Mouse (Mus musculus): ENCODE results near the gene Dnase1.

GRCm38 (mm10) chr16:4021241-4021640, 15.5 kb upstream of the Dnase1 start:
- TF ChIP-seq EP300 (IDR thresholded peaks at IDR 0.05; ENCODE audit: low read depth) (no peak), CTCF (IDR thresholded peaks at IDR 0.05; ENCODE audit: low read depth) (no peak)
